Mouse (Mus musculus): ENCODE measurements around the gene Insrr. TPM values are rescaled to one million over a fixed set of nuclear protein-coding genes. Genes with fewer than 3 reads are reported as not detected.

Insrr gene
- polyA plus RNA-seq, 1 experiment from 2014 or later: 2.7 TPM

DNA sequence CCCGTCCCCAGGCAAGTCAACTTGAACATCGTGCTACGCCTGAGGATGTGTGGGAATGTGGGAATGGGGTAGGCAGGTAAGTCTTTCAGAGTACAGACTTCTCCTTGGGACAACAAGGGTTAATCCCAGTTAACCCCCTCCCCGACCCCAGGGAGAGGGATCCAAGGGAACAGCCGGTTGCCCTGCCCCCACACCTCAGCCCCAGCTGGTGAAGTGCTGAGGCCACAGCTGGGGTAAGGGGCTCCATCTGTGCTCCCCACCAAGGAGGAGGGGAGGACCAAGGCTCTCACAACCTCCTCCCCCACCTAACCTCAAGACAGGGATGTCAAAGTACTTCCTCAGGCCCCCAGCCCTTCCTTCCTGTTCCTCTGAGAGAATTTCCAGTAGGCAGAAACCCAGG is 7.0 kb upstream of the Insrr start:
- Histone ChIP-seq H3K27me3 (ENCODE audit: insufficient read depth, low read length) (peaks cover 42% of the 10 kb centered on the region), H3K4me2 (replicated peaks; ENCODE audit: low read depth, low read length) (no peak overlapping the region), H3K4me1 (ENCODE audit: insufficient read depth, low read length) (peaks cover 25% of the 10 kb centered on the region), H3K4me3 (ENCODE audit: low read length) (no peak overlapping the region), H3K36me3 (ENCODE audit: insufficient read depth, low read length) (no peaks in the 10 kb centered on the region), H3K9ac (replicated peaks; ENCODE audit: low read length) (no peak overlapping the region; the same call in 1 of the 2 replicates), H3K27ac (ENCODE audit: low read length) (no peak overlapping the region), H3K9me3 (ENCODE audit: low read length) (no peaks in the 10 kb centered on the region)
- ATAC-seq (ENCODE audit: low FRiP score, low TSS enrichment): no peak
- 14% methylated on average over 5 of the region's 5 CpGs for WGBS

DNA sequence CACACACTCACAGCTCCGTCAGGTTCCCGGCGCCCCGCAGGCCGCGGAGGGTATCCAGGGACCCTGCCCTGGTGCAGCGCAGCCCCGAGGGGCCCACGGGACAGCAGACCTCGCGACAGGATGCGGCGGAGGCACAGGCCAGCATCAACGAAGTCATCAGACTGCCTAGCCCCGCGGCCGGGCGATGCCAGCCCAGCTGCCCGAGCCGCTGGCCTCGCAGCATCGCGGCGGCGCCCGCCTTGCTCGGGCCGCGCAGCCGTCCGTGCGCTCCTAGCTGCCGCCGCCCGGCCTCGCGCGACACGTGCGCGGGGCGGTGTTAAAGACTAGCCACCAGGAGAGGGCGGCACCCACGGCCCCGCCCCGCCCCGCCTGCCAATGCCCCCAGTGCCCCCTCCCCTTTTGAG is 1.8 kb upstream of the Insrr start, which contains the start of gene Ntrk1:
Gene Ntrk1, minus strand, starts transcription at position 241 of the 404 bp plus-strand sequence.
- H3K27ac ChIP-seq (ENCODE audit: low read length): no peak within 1 kb of the TSS
- WGBS: under 1% methylated on average over 44 of the region's 47 CpGs
- H3K27me3 ChIP-seq (ENCODE audit: insufficient read depth, low read length): peaks cover 92% of the 10 kb centered on the region
- H3K4me2 ChIP-seq (replicated peaks; ENCODE audit: low read depth, low read length): peak within 1 kb of the TSS; percentile 51
- H3K36me3 ChIP-seq (ENCODE audit: insufficient read depth, low read length): no peaks in the 10 kb centered on the region
- peak; percentile 50; the same call in 1 of the 2 replicates for ATAC-seq (ENCODE audit: low FRiP score, low TSS enrichment)
- peak within 1 kb of the TSS; percentile 36 for H3K9ac ChIP-seq (replicated peaks; ENCODE audit: low read length)
- no peaks in the 10 kb centered on the region for H3K9me3 ChIP-seq (ENCODE audit: low read length)
- H3K4me3 ChIP-seq (ENCODE audit: low read length): peak within 1 kb of the TSS; percentile 38
- peaks cover 33% of the 10 kb centered on the region for H3K4me1 ChIP-seq (ENCODE audit: insufficient read depth, low read length)

GRCm38 (mm10) chr3:87795336-87796277 is 1.1 kb upstream of the Insrr start:
- ATAC-seq (ENCODE audit: low FRiP score, low TSS enrichment): peak; percentile 19; the same call in 1 of the 2 replicates
- WGBS: 16% methylated on average over 33 of the region's 33 CpGs
- no peaks in the 10 kb centered on the region for H3K9me3 ChIP-seq (ENCODE audit: low read length)
- H3K27me3 ChIP-seq (ENCODE audit: insufficient read depth, low read length): peaks cover 96% of the 10 kb centered on the region
- peak overlapping the region; percentile 51 for H3K4me2 ChIP-seq (replicated peaks; ENCODE audit: low read depth, low read length)
- H3K4me1 ChIP-seq (ENCODE audit: insufficient read depth, low read length): peaks cover 31% of the 10 kb centered on the region
- no peak overlapping the region for H3K27ac ChIP-seq (ENCODE audit: low read length)
- H3K36me3 ChIP-seq (ENCODE audit: insufficient read depth, low read length): no peaks in the 10 kb centered on the region
- H3K9ac ChIP-seq (replicated peaks; ENCODE audit: low read length): no peak overlapping the region
- H3K4me3 ChIP-seq (ENCODE audit: low read length): peak overlapping the region; percentile 38

DNA sequence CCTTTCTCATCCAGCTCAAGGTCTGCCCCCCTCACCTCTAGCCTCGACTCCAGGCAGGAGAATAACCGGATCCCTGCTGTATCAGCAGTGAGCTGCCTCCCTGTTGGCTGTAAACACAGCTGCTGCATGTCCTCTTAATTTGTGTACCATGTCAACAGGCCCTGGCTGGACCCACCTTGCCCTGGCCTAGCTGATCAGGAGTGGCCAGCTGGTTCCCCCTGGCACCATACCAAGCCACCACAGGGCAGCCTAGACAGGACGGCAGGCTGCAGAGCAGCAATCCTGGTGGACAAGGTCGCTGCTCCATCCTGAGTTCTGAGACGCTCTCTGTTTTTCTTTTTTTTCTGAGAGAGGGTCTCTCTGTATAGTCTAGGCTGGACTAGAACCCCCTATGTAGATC is 4.9 kb downstream of the Insrr start:
- Histone ChIP-seq H3K9me3 (ENCODE audit: low read length) (no peaks in the 10 kb centered on the region), H3K4me2 (replicated peaks; ENCODE audit: low read depth, low read length) (no peak overlapping the region), H3K4me3 (ENCODE audit: low read length) (no peak overlapping the region), H3K36me3 (ENCODE audit: insufficient read depth, low read length) (no peaks in the 10 kb centered on the region), H3K9ac (replicated peaks; ENCODE audit: low read length) (no peak overlapping the region), H3K4me1 (ENCODE audit: insufficient read depth, low read length) (peaks cover 18% of the 10 kb centered on the region), H3K27ac (ENCODE audit: low read length) (no peak overlapping the region), H3K27me3 (ENCODE audit: insufficient read depth, low read length) (peaks cover 84% of the 10 kb centered on the region)
- 52% methylated on average over 5 of the region's 5 CpGs for WGBS
- no peak for ATAC-seq (ENCODE audit: low FRiP score, low TSS enrichment)

DNA sequence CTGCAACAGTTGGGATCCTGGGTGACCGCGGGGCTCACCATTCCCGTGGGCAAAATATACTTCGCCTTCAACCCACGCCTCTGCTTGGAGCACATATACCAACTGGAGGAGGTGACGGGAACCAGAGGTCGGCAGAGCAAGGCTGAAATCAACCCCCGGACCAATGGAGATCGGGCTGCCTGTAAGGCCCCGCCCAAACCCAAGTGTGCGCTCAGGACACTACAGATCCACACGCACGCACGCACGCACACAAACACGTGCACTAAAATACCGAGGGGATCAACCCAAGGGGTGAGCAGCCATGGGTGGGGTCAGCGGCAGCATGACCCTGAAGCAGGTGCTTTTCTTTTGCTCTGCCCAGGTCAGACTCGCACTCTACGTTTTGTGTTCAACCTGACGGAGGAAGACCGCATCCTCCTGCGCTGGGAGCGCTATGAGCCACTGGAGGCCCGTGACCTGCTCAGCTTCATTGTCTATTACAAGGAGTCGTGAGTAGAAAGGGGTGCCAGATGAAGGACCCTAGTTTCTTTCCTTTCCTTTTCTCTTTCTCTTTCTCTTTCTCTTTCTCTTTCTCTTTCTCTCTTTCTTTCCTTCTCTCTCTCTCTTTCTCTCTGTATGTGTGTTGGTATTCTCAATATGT is 7.4 kb downstream of the Insrr start:
- H3K4me3 ChIP-seq (ENCODE audit: low read length): peak overlapping the region; percentile 24
- peaks cover 69% of the 10 kb centered on the region for H3K27me3 ChIP-seq (ENCODE audit: insufficient read depth, low read length)
- no peak overlapping the region for H3K27ac ChIP-seq (ENCODE audit: low read length)
- H3K4me1 ChIP-seq (ENCODE audit: insufficient read depth, low read length): 0 out of 2 replicates have a peak, but pooled peaks cover 7% of the 10 kb centered on the region
- H3K9ac ChIP-seq (replicated peaks; ENCODE audit: low read length): no peak overlapping the region
- no peaks in the 10 kb centered on the region for H3K9me3 ChIP-seq (ENCODE audit: low read length)
- peak overlapping the region; percentile 46 for H3K4me2 ChIP-seq (replicated peaks; ENCODE audit: low read depth, low read length)
- WGBS: 4% methylated on average over 26 of the region's 26 CpGs
- peak; percentile 24; the same call in 1 of the 2 replicates for ATAC-seq (ENCODE audit: low FRiP score, low TSS enrichment)
- no peaks in the 10 kb centered on the region for H3K36me3 ChIP-seq (ENCODE audit: insufficient read depth, low read length)

- no peaks in the 10 kb centered on the region for H3K9me3 ChIP-seq (ENCODE audit: low read length)
- no peaks in the 10 kb centered on the region for H3K4me1 ChIP-seq (ENCODE audit: insufficient read depth, low read length)
- H3K4me2 ChIP-seq (replicated peaks; ENCODE audit: low read depth, low read length): peak overlapping the region; percentile 48
- no peaks in the 10 kb centered on the region for H3K36me3 ChIP-seq (ENCODE audit: insufficient read depth, low read length)
- peak; percentile 64 for ATAC-seq (ENCODE audit: low FRiP score, low TSS enrichment)
- H3K27me3 ChIP-seq (ENCODE audit: insufficient read depth, low read length): peaks cover 60% of the 10 kb centered on the region
- 5% methylated on average over 28 of the region's 28 CpGs for WGBS
- H3K27ac ChIP-seq (ENCODE audit: low read length): no peak overlapping the region
- no peak overlapping the region for H3K9ac ChIP-seq (replicated peaks; ENCODE audit: low read length)
- H3K4me3 ChIP-seq (ENCODE audit: low read length): peak overlapping the region; percentile 25
Observed at GRCm38 (mm10) chr3:87809322-87809962, 12.7 kb downstream of the Insrr start.

DNA sequence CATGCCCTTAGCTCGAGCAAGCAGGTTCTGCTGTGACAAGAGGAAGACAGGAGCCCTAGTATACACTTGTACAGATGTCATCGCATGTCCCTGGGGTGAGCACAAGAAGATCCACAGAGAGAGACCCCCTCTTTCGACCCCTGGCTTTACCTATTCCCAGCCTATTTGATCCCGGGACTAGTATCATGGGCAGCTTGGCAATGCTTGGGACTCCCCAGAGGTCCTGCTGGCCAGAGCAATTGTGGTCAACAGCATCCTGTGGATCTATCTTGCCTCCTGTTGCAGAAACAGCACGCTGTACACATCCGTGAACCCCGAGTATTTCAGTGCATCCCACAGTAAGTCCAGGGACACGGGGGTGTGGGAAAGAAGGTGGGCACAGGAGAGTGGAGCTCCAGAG is 14.5 kb downstream of the Insrr start:
- H3K9ac ChIP-seq (replicated peaks; ENCODE audit: low read length): no peak overlapping the region
- 81% methylated on average over 8 of the region's 8 CpGs for WGBS
- peaks cover 49% of the 10 kb centered on the region for H3K27me3 ChIP-seq (ENCODE audit: insufficient read depth, low read length)
- H3K36me3 ChIP-seq (ENCODE audit: insufficient read depth, low read length): no peaks in the 10 kb centered on the region
- no peak overlapping the region for H3K4me2 ChIP-seq (replicated peaks; ENCODE audit: low read depth, low read length)
- H3K9me3 ChIP-seq (ENCODE audit: low read length): no peaks in the 10 kb centered on the region
- no peak overlapping the region for H3K4me3 ChIP-seq (ENCODE audit: low read length)
- no peak overlapping the region for H3K27ac ChIP-seq (ENCODE audit: low read length)
- peaks cover 11% of the 10 kb centered on the region for H3K4me1 ChIP-seq (ENCODE audit: insufficient read depth, low read length)
- no peak for ATAC-seq (ENCODE audit: low FRiP score, low TSS enrichment)

- ATAC-seq (ENCODE audit: low FRiP score, low TSS enrichment): no peak
- Histone ChIP-seq H3K4me1 (ENCODE audit: insufficient read depth, low read length) (peaks cover 14% of the 10 kb centered on the region), H3K9me3 (ENCODE audit: low read length) (no peaks in the 10 kb centered on the region), H3K36me3 (ENCODE audit: insufficient read depth, low read length) (no peaks in the 10 kb centered on the region), H3K27me3 (ENCODE audit: insufficient read depth, low read length) (peaks cover 48% of the 10 kb centered on the region), H3K4me2 (replicated peaks; ENCODE audit: low read depth, low read length) (no peak overlapping the region), H3K4me3 (ENCODE audit: low read length) (no peak overlapping the region), H3K27ac (ENCODE audit: low read length) (no peak overlapping the region), H3K9ac (replicated peaks; ENCODE audit: low read length) (no peak overlapping the region)
- 81% methylated on average over 4 of the region's 4 CpGs for WGBS
Observed at GRCm38 (mm10) chr3:87812413-87812812, 15.7 kb downstream of the Insrr start.

GRCm38 (mm10) chr3:87812873-87813272 is 16.1 kb downstream of the Insrr start:
- no peak overlapping the region for H3K27ac ChIP-seq (ENCODE audit: low read length)
- H3K4me2 ChIP-seq (replicated peaks; ENCODE audit: low read depth, low read length): no peak overlapping the region
- H3K4me1 ChIP-seq (ENCODE audit: insufficient read depth, low read length): peaks cover 14% of the 10 kb centered on the region
- no peaks in the 10 kb centered on the region for H3K36me3 ChIP-seq (ENCODE audit: insufficient read depth, low read length)
- H3K4me3 ChIP-seq (ENCODE audit: low read length): no peak overlapping the region
- H3K27me3 ChIP-seq (ENCODE audit: insufficient read depth, low read length): peaks cover 49% of the 10 kb centered on the region
- ATAC-seq (ENCODE audit: low FRiP score, low TSS enrichment): no peak
- 24% methylated on average over 10 of the region's 10 CpGs for WGBS
- no peaks in the 10 kb centered on the region for H3K9me3 ChIP-seq (ENCODE audit: low read length)
- no peak overlapping the region for H3K9ac ChIP-seq (replicated peaks; ENCODE audit: low read length)

All from kidney, embryonic 16.5 days (tissue).